Mouse (Mus musculus): ENCODE measurements around the gene Cdc42ep4. TPM values are rescaled to one million over a fixed set of nuclear protein-coding genes. Genes with fewer than 3 reads are reported as not detected.

Cdc42ep4 gene
- polyA plus RNA-seq, 1 experiment from 2014 or later, result 71.7 TPM

GRCm38 (mm10) chr11:113773191-113773590 is 21.5 kb upstream of the Cdc42ep4 start:
- 84% methylated on average over 5 of the region's 5 CpGs for WGBS
- ATAC-seq (ENCODE audit: low FRiP score, low read depth), result no peak
- Histone ChIP-seq H3K4me1 (replicated peaks) (no peaks in the 10 kb centered on the region), H3K27me3 (no peaks in the 10 kb centered on the region), H3K36me3 (no peaks in the 10 kb centered on the region), H3K9me3 (no peaks in the 10 kb centered on the region), H3K4me3 (no peak overlapping the region), H3K4me2 (no peak overlapping the region), H3K27ac (replicated peaks) (no peak overlapping the region), H3K9ac (no peak overlapping the region)

- Histone ChIP-seq H3K36me3 (no peaks in the 10 kb centered on the region), H3K27ac (replicated peaks) (no peak overlapping the region), H3K4me2 (no peak overlapping the region), H3K9ac (no peak overlapping the region), H3K4me1 (replicated peaks) (peaks cover 10% of the 10 kb centered on the region; the same call in 1 of the 2 replicates), H3K9me3 (no peaks in the 10 kb centered on the region), H3K27me3 (no peaks in the 10 kb centered on the region), H3K4me3 (no peak overlapping the region)
- 84% methylated on average over 13 of the region's 13 CpGs for WGBS
- no peak for ATAC-seq (ENCODE audit: low FRiP score, low read depth)
Measured at GRCm38 (mm10) chr11:113771187-113771586, 19.5 kb upstream of the Cdc42ep4 start.

- WGBS, result 72% methylated on average over 3 of the region's 3 CpGs
- Histone ChIP-seq H3K9me3 (no peaks in the 10 kb centered on the region), H3K4me1 (replicated peaks) (peaks cover 10% of the 10 kb centered on the region), H3K27ac (replicated peaks) (no peak overlapping the region), H3K4me3 (no peak overlapping the region), H3K4me2 (no peak overlapping the region), H3K36me3 (no peaks in the 10 kb centered on the region), H3K27me3 (no peaks in the 10 kb centered on the region), H3K9ac (no peak overlapping the region)
- ATAC-seq (ENCODE audit: low FRiP score, low read depth), result no peak
Measured at GRCm38 (mm10) chr11:113768356-113768755, 16.7 kb upstream of the Cdc42ep4 start.

- no peak overlapping the region for H3K4me2 ChIP-seq
- peaks cover 10% of the 10 kb centered on the region for H3K4me1 ChIP-seq (replicated peaks)
- ATAC-seq (ENCODE audit: low FRiP score, low read depth), result no peak
- no peak overlapping the region for H3K4me3 ChIP-seq
- H3K27me3 ChIP-seq, result no peaks in the 10 kb centered on the region
- no peaks in the 10 kb centered on the region for H3K9me3 ChIP-seq
- 68% methylated on average over 8 of the region's 8 CpGs for WGBS
- no peak overlapping the region for H3K9ac ChIP-seq
- H3K36me3 ChIP-seq, result no peaks in the 10 kb centered on the region
- H3K27ac ChIP-seq (replicated peaks), result no peak overlapping the region
Measured at GRCm38 (mm10) chr11:113767285-113767684, 15.6 kb upstream of the Cdc42ep4 start.

GRCm38 (mm10) chr11:113766284-113766985 is 14.8 kb upstream of the Cdc42ep4 start:
- WGBS, result 62% methylated on average over 10 of the region's 10 CpGs
- Histone ChIP-seq H3K9me3 (no peaks in the 10 kb centered on the region), H3K4me3 (no peak overlapping the region), H3K4me2 (no peak overlapping the region), H3K27ac (replicated peaks) (no peak overlapping the region), H3K27me3 (no peaks in the 10 kb centered on the region), H3K4me1 (replicated peaks) (peaks cover 10% of the 10 kb centered on the region), H3K36me3 (no peaks in the 10 kb centered on the region), H3K9ac (no peak overlapping the region)
- ATAC-seq (ENCODE audit: low FRiP score, low read depth), result no peak

- no peak for ATAC-seq (ENCODE audit: low FRiP score, low read depth)
- H3K9ac ChIP-seq, result no peak overlapping the region
- H3K9me3 ChIP-seq, result no peaks in the 10 kb centered on the region
- no peaks in the 10 kb centered on the region for H3K27me3 ChIP-seq
- no peaks in the 10 kb centered on the region for H3K36me3 ChIP-seq
- no peak overlapping the region for H3K4me2 ChIP-seq
- WGBS, result 95% methylated on average over 6 of the region's 6 CpGs
- no peak overlapping the region for H3K4me3 ChIP-seq
- no peak overlapping the region for H3K27ac ChIP-seq (replicated peaks)
- H3K4me1 ChIP-seq (replicated peaks), result peaks cover 10% of the 10 kb centered on the region
Measured at GRCm38 (mm10) chr11:113764132-113764849, 12.6 kb upstream of the Cdc42ep4 start.

GRCm38 (mm10) chr11:113763449-113763848 is 11.8 kb upstream of the Cdc42ep4 start:
- 19% methylated on average over 5 of the region's 5 CpGs for WGBS
- Histone ChIP-seq H3K27ac (replicated peaks) (no peak overlapping the region), H3K27me3 (no peaks in the 10 kb centered on the region), H3K9me3 (no peaks in the 10 kb centered on the region), H3K36me3 (no peaks in the 10 kb centered on the region), H3K4me3 (no peak overlapping the region), H3K9ac (no peak overlapping the region), H3K4me2 (no peak overlapping the region), H3K4me1 (replicated peaks) (peaks cover 10% of the 10 kb centered on the region)
- no peak for ATAC-seq (ENCODE audit: low FRiP score, low read depth)

- H3K4me1 ChIP-seq (replicated peaks), result peaks cover 5% of the 10 kb centered on the region
- H3K4me2 ChIP-seq, result no peak overlapping the region
- H3K36me3 ChIP-seq, result no peaks in the 10 kb centered on the region
- H3K27ac ChIP-seq (replicated peaks), result no peak overlapping the region
- no peaks in the 10 kb centered on the region for H3K27me3 ChIP-seq
- WGBS, result 84% methylated on average over 8 of the region's 8 CpGs
- no peak for ATAC-seq (ENCODE audit: low FRiP score, low read depth)
- H3K9ac ChIP-seq, result no peak overlapping the region
- no peak overlapping the region for H3K4me3 ChIP-seq
- no peaks in the 10 kb centered on the region for H3K9me3 ChIP-seq
Measured at GRCm38 (mm10) chr11:113762136-113762797, 10.6 kb upstream of the Cdc42ep4 start.

GRCm38 (mm10) chr11:113761646-113762045 is 10.0 kb upstream of the Cdc42ep4 start:
- 91% methylated on average over 7 of the region's 7 CpGs for WGBS
- H3K4me1 ChIP-seq (replicated peaks), result peaks cover 3% of the 10 kb centered on the region; the same call in 1 of the 2 replicates
- no peak for ATAC-seq (ENCODE audit: low FRiP score, low read depth)

GRCm38 (mm10) chr11:113760476-113760875 is 8.8 kb upstream of the Cdc42ep4 start:
- WGBS, result 54% methylated on average over 7 of the region's 7 CpGs
- no peak overlapping the region for H3K27ac ChIP-seq (replicated peaks)
- H3K4me3 ChIP-seq, result no peak overlapping the region
- H3K27me3 ChIP-seq, result no peaks in the 10 kb centered on the region
- H3K9ac ChIP-seq, result no peak overlapping the region
- ATAC-seq (ENCODE audit: low FRiP score, low read depth), result no peak
- no peaks in the 10 kb centered on the region; the same call in 1 of the 2 replicates for H3K4me1 ChIP-seq (replicated peaks)
- H3K9me3 ChIP-seq, result no peaks in the 10 kb centered on the region
- no peaks in the 10 kb centered on the region for H3K36me3 ChIP-seq
- H3K4me2 ChIP-seq, result no peak overlapping the region

More at GRCm38 (mm10) chr11:113761646-113762045, 10.0 kb upstream of the Cdc42ep4 start:
- Histone ChIP-seq H3K4me2 (no peak overlapping the region), H3K9me3 (no peaks in the 10 kb centered on the region), H3K36me3 (no peaks in the 10 kb centered on the region), H3K27me3 (no peaks in the 10 kb centered on the region), H3K9ac (no peak overlapping the region), H3K4me3 (no peak overlapping the region), H3K27ac (replicated peaks) (no peak overlapping the region)

- Histone ChIP-seq H3K4me1 (replicated peaks) (no peaks in the 10 kb centered on the region; the same call in 1 of the 2 replicates), H3K36me3 (no peaks in the 10 kb centered on the region), H3K9ac (no peak overlapping the region), H3K4me3 (no peak overlapping the region), H3K9me3 (no peaks in the 10 kb centered on the region), H3K27me3 (no peaks in the 10 kb centered on the region), H3K4me2 (no peak overlapping the region), H3K27ac (replicated peaks) (no peak overlapping the region)
- 92% methylated on average over 5 of the region's 5 CpGs for WGBS
- no peak for ATAC-seq (ENCODE audit: low FRiP score, low read depth)
Measured at GRCm38 (mm10) chr11:113758851-113759250, 7.2 kb upstream of the Cdc42ep4 start.

- H3K4me2 ChIP-seq, result no peak overlapping the region
- H3K36me3 ChIP-seq, result no peaks in the 10 kb centered on the region
- H3K4me3 ChIP-seq, result no peak overlapping the region
- WGBS, result 95% methylated on average over 12 of the region's 12 CpGs
- H3K27ac ChIP-seq (replicated peaks), result no peak overlapping the region
- ATAC-seq (ENCODE audit: low FRiP score, low read depth), result no peak
- H3K4me1 ChIP-seq (replicated peaks), result peaks cover 6% of the 10 kb centered on the region
- no peaks in the 10 kb centered on the region for H3K27me3 ChIP-seq
- H3K9me3 ChIP-seq, result no peaks in the 10 kb centered on the region
- no peak overlapping the region for H3K9ac ChIP-seq
Measured at GRCm38 (mm10) chr11:113756578-113756977, 4.9 kb upstream of the Cdc42ep4 start.
